Mouse (Mus musculus): ENCODE data around the gene Adamtsl1. TPM values are rescaled to one million over a fixed set of nuclear protein-coding genes. Genes with fewer than 3 reads are reported as not detected.

Gene Adamtsl1
- polyA plus RNA-seq, 1 experiment from 2014 or later, result 12.5 TPM

DNA sequence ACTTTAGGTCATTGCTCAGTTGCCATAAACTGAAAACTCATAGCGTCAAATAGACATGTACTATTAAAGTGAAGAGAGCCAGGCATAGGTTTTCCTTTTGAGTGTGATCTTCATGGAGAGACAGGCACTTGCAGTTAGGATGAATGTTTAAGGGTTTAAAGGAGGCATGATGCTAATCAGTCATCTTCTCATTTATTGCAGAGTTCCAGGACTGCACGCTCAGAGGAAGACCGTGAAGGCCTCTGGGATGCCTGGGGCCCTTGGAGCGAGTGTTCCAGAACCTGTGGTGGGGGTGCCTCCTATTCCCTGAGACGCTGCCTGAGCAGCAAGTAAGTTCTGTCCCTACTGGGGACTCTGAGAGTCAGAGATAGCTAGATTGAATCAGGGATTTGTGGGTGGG lies 573.5 kb downstream of the Adamtsl1 start:
- Histone ChIP-seq H3K27me3 (replicated peaks; ENCODE audit: control insufficient read depth, insufficient read depth, low read length) (no peaks in the 10 kb centered on the region), H3K9me3 (ENCODE audit: control insufficient read depth, low read length) (no peaks in the 10 kb centered on the region), H3K4me3 (ENCODE audit: low read length) (no peak overlapping the region), H3K27ac (ENCODE audit: low read depth, low read length) (no peak overlapping the region), H3K9ac (ENCODE audit: low read depth, low read length) (no peak overlapping the region), H3K4me2 (ENCODE audit: low read length) (no peak overlapping the region), H3K36me3 (ENCODE audit: control insufficient read depth, insufficient read depth, low read length) (no peaks in the 10 kb centered on the region), H3K4me1 (ENCODE audit: control insufficient read depth, insufficient read depth, low read depth, low read length) (no peaks in the 10 kb centered on the region)
- ATAC-seq, result no peak
- WGBS, result 88% methylated on average over 5 of the region's 5 CpGs

DNA sequence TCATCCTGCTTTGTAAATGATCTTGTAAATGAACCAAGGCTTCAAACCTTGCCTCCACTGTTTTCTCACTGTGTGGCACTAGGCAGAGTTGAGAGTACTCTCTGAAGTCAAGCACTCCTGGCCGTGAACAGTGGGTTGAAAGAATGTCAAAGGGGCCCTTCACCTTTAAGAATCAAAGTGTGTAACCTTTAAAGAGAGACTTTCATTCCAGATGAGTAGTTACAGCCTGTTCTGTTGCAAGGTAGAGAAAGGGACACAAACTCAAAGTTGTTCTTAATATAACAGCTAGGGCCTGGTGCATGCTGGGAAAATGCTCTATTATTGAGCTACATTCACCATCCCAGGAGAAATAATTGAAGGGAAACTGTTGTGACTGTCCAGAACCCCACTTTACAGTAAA lies 589.2 kb downstream of the Adamtsl1 start:
- H3K4me1 ChIP-seq (ENCODE audit: control insufficient read depth, insufficient read depth, low read depth, low read length), result no peaks in the 10 kb centered on the region
- no peak overlapping the region for H3K4me2 ChIP-seq (ENCODE audit: low read length)
- no peaks in the 10 kb centered on the region for H3K27me3 ChIP-seq (replicated peaks; ENCODE audit: control insufficient read depth, insufficient read depth, low read length)
- H3K27ac ChIP-seq (ENCODE audit: low read depth, low read length), result no peak overlapping the region
- H3K9me3 ChIP-seq (ENCODE audit: control insufficient read depth, low read length), result no peaks in the 10 kb centered on the region
- WGBS, result 73% methylated on average over 1 of the region's 1 CpGs
- no peak overlapping the region for H3K9ac ChIP-seq (ENCODE audit: low read depth, low read length)
- no peak for ATAC-seq
- no peak overlapping the region for H3K4me3 ChIP-seq (ENCODE audit: low read length)
- H3K36me3 ChIP-seq (ENCODE audit: control insufficient read depth, insufficient read depth, low read length), result no peaks in the 10 kb centered on the region

DNA sequence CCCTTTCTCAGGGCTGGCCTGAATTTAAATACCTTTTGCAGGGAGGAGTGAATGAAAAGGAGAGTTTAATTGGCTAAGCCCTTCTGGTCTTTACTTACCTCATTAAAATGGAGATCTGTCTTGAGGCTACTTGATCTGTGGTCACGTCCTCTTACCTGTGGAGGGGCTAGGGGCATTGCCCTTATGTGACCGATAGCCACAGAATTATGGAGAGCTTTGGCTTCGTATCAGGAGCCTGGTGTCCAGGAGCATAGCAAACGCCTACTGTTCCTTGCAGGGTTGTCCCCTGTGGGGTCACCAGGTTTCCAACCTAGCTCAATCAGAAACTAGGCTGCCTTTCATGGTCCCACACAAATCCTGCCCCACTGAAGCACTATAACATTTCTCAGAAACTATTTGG lies 594.4 kb downstream of the Adamtsl1 start:
- ATAC-seq, result no peak
- 85% methylated on average over 4 of the region's 4 CpGs for whole genome bisulfite sequencing

DNA sequence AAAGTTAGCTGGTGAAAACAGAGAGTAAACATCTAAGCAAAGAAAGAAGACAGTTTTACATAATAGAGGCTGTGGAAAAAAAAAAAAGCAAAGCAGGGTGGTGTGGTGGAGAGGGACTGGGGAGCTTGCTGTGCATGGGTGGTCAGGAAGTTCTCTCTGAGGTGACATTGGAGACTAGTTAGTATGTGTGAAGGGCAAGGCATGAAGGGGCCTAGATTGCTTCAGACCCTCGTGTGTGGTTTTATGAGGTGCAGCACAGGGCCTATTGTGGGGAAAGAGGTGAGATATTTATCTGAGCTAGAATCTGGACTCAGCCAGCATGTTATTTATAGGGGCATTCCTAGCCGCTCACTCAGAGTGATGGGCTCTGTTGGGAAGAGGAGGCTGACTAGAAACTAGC lies 605.1 kb downstream of the Adamtsl1 start:
- Histone ChIP-seq H3K4me1 (ENCODE audit: control insufficient read depth, insufficient read depth, low read depth, low read length) (no peaks in the 10 kb centered on the region), H3K27ac (ENCODE audit: low read depth, low read length) (no peak overlapping the region), H3K4me2 (ENCODE audit: low read length) (no peak overlapping the region), H3K36me3 (ENCODE audit: control insufficient read depth, insufficient read depth, low read length) (no peaks in the 10 kb centered on the region), H3K4me3 (ENCODE audit: low read length) (no peak overlapping the region), H3K27me3 (replicated peaks; ENCODE audit: control insufficient read depth, insufficient read depth, low read length) (no peaks in the 10 kb centered on the region), H3K9ac (ENCODE audit: low read depth, low read length) (no peak overlapping the region), H3K9me3 (ENCODE audit: control insufficient read depth, low read length) (no peaks in the 10 kb centered on the region)
- 64% methylated on average over 2 of the region's 2 CpGs for WGBS
- ATAC-seq, result no peak

More for the DNA sequence above, 594.4 kb downstream of the Adamtsl1 start:
- Histone ChIP-seq H3K36me3 (ENCODE audit: control insufficient read depth, insufficient read depth, low read length) (no peaks in the 10 kb centered on the region), H3K27ac (ENCODE audit: low read depth, low read length) (no peak overlapping the region), H3K4me2 (ENCODE audit: low read length) (no peak overlapping the region), H3K9ac (ENCODE audit: low read depth, low read length) (no peak overlapping the region), H3K4me1 (ENCODE audit: control insufficient read depth, insufficient read depth, low read depth, low read length) (no peaks in the 10 kb centered on the region), H3K9me3 (ENCODE audit: control insufficient read depth, low read length) (no peaks in the 10 kb centered on the region), H3K4me3 (ENCODE audit: low read length) (no peak overlapping the region), H3K27me3 (replicated peaks; ENCODE audit: control insufficient read depth, insufficient read depth, low read length) (no peaks in the 10 kb centered on the region)

DNA sequence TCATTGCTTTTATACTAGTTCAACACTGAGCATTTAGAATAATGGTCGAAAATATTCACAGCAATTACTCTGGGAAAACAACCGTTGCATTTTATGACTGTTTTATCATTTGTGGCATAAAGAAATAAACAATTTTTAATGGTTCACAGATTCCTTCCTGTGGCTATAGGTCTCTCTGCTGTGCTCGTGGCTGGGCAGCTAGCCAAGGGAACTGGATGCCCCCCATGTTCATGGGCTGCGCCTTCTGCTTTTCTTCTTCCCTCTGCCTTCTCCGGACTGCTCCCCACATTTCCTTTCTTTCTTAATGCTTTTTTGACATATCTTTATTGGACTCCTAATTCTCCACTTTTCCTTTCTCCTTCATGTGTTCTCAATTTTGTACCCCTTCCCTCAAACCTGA lies 608.5 kb downstream of the Adamtsl1 start:
- H3K9me3 ChIP-seq (ENCODE audit: control insufficient read depth, low read length), result no peaks in the 10 kb centered on the region
- H3K27me3 ChIP-seq (replicated peaks; ENCODE audit: control insufficient read depth, insufficient read depth, low read length), result no peaks in the 10 kb centered on the region
- no peak overlapping the region for H3K4me2 ChIP-seq (ENCODE audit: low read length)
- no peak for ATAC-seq
- peaks cover 5% of the 10 kb centered on the region for H3K4me1 ChIP-seq (ENCODE audit: control insufficient read depth, insufficient read depth, low read depth, low read length)
- H3K27ac ChIP-seq (ENCODE audit: low read depth, low read length), result no peak overlapping the region
- no peak overlapping the region for H3K4me3 ChIP-seq (ENCODE audit: low read length)
- H3K36me3 ChIP-seq (ENCODE audit: control insufficient read depth, insufficient read depth, low read length), result no peaks in the 10 kb centered on the region
- WGBS, result 51% methylated on average over 5 of the region's 5 CpGs
- no peak overlapping the region for H3K9ac ChIP-seq (ENCODE audit: low read depth, low read length)

DNA sequence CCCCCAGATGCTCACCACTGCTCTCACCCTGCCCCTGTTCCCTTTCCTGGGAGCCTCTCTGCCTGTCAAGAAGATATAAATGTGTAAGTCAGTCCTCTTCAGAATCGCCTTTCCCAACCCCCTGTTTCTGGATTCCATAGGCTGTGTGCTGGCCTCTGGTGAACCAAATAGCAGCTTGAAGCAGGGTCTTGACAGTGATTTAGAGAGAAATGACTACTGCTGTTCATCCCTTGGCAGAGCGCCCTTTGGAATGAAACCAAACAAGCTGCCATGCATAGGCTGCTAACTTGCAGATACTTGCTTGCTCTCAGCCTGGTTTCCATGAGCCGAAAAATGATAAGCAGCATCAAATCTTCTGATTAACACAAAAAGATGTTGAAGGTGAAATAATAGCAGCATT lies 610.4 kb downstream of the Adamtsl1 start:
- Histone ChIP-seq H3K4me1 (ENCODE audit: control insufficient read depth, insufficient read depth, low read depth, low read length) (peaks cover 5% of the 10 kb centered on the region), H3K27me3 (replicated peaks; ENCODE audit: control insufficient read depth, insufficient read depth, low read length) (no peaks in the 10 kb centered on the region), H3K4me2 (ENCODE audit: low read length) (no peak overlapping the region), H3K9ac (ENCODE audit: low read depth, low read length) (no peak overlapping the region), H3K9me3 (ENCODE audit: control insufficient read depth, low read length) (no peaks in the 10 kb centered on the region), H3K4me3 (ENCODE audit: low read length) (no peak overlapping the region), H3K36me3 (ENCODE audit: control insufficient read depth, insufficient read depth, low read length) (no peaks in the 10 kb centered on the region), H3K27ac (ENCODE audit: low read depth, low read length) (no peak overlapping the region)
- ATAC-seq, result peak; percentile 77
- WGBS, result 42% methylated on average over 3 of the region's 3 CpGs

DNA sequence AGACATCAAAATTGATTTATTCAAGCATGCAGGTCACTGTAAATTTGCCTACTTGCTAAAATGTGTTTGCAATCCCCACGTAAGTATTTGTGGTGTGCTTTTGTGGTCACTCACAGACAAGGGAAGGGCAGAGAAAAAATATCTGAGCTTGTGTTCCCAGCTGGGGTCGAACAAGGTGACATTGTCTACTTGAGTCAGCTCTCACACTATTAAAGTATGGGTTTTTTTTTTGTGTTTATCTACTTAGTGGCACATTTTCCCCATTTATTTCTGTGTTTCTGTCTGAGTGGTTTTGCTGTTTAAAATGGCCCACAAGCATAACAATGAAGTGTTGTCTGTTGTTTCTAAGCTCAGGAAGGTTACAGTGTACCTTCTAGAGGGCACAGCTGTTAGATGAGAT lies 612.7 kb downstream of the Adamtsl1 start:
- no peak overlapping the region for H3K9ac ChIP-seq (ENCODE audit: low read depth, low read length)
- no peaks in the 10 kb centered on the region for H3K36me3 ChIP-seq (ENCODE audit: control insufficient read depth, insufficient read depth, low read length)
- no peaks in the 10 kb centered on the region for H3K27me3 ChIP-seq (replicated peaks; ENCODE audit: control insufficient read depth, insufficient read depth, low read length)
- H3K4me1 ChIP-seq (ENCODE audit: control insufficient read depth, insufficient read depth, low read depth, low read length), result peaks cover 5% of the 10 kb centered on the region
- H3K4me3 ChIP-seq (ENCODE audit: low read length), result no peak overlapping the region
- no peaks in the 10 kb centered on the region for H3K9me3 ChIP-seq (ENCODE audit: control insufficient read depth, low read length)
- ATAC-seq, result no peak
- no peak overlapping the region for H3K27ac ChIP-seq (ENCODE audit: low read depth, low read length)
- no peak overlapping the region for H3K4me2 ChIP-seq (ENCODE audit: low read length)
- WGBS, result 90% methylated on average over 2 of the region's 2 CpGs

DNA sequence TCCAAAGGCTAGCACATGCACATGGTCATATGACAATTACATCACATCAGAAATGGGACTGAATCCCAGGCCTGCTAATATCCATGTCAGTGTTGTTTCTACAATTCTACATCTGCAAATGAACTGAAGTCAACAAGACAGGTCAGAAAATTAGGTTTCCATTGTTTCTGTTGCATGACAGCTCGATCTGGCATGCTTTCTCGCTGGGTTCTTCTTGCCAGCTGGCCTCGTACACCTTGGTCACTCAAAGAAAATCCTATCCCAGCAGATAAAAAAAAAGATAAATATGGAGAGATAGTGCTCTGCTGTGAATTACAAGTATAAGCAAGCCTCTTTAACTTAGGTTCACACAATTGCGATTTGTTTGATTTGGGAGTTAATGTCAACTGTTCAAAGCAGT lies 644.6 kb downstream of the Adamtsl1 start:
- Histone ChIP-seq H3K4me1 (ENCODE audit: control insufficient read depth, insufficient read depth, low read depth, low read length) (no peaks in the 10 kb centered on the region), H3K9ac (ENCODE audit: low read depth, low read length) (no peak overlapping the region), H3K36me3 (ENCODE audit: control insufficient read depth, insufficient read depth, low read length) (no peaks in the 10 kb centered on the region), H3K9me3 (ENCODE audit: control insufficient read depth, low read length) (no peaks in the 10 kb centered on the region), H3K4me2 (ENCODE audit: low read length) (no peak overlapping the region), H3K27ac (ENCODE audit: low read depth, low read length) (no peak overlapping the region), H3K4me3 (ENCODE audit: low read length) (no peak overlapping the region), H3K27me3 (replicated peaks; ENCODE audit: control insufficient read depth, insufficient read depth, low read length) (no peaks in the 10 kb centered on the region)
- WGBS, result 86% methylated on average over 4 of the region's 4 CpGs
- no peak for ATAC-seq

DNA sequence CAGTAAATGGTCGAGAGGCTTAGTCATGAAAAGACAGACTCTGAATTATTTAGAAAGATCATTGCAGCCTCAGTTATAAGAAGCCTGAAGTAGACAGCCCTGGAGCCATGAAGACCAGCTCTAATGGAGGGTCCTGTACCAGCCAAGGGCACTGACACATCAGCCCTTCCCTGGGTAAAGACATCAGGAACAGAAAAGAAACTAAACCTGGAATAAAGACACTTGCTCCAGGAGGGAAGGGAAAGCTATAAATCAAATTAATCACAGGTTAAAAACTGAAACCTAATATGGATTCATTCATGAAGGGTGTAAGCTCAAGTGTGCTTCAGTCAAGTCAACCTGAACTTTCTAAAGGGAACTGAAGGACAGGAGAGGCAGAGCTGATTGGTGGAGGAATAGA lies 645.4 kb downstream of the Adamtsl1 start:
- 76% methylated on average over 1 of the region's 1 CpGs for WGBS
- Histone ChIP-seq H3K27ac (ENCODE audit: low read depth, low read length) (no peak overlapping the region), H3K9ac (ENCODE audit: low read depth, low read length) (no peak overlapping the region), H3K9me3 (ENCODE audit: control insufficient read depth, low read length) (no peaks in the 10 kb centered on the region), H3K4me1 (ENCODE audit: control insufficient read depth, insufficient read depth, low read depth, low read length) (no peaks in the 10 kb centered on the region), H3K4me2 (ENCODE audit: low read length) (no peak overlapping the region), H3K27me3 (replicated peaks; ENCODE audit: control insufficient read depth, insufficient read depth, low read length) (no peaks in the 10 kb centered on the region), H3K36me3 (ENCODE audit: control insufficient read depth, insufficient read depth, low read length) (no peaks in the 10 kb centered on the region), H3K4me3 (ENCODE audit: low read length) (no peak overlapping the region)
- no peak for ATAC-seq

DNA sequence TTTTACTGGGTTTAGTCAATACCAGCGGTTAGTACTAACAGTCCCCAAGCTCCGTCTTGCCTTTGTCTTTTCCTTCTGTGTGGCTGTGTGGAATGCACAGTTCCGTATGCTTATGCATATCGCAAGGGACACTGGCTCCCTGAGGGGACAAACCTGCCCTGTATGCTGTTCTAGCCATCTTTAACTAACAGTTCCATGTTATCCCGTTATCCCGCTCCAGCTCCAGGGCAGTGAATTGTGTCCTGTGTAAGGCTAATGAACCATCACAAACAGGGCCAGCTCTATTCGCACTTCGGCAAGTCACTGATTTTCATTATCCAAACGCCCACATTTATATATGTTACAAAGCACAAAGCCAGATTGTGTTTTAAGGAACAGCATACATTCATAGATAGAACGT lies 656.8 kb downstream of the Adamtsl1 start:
- WGBS, result 48% methylated on average over 10 of the region's 10 CpGs
- no peaks in the 10 kb centered on the region for H3K36me3 ChIP-seq (ENCODE audit: control insufficient read depth, insufficient read depth, low read length)
- no peaks in the 10 kb centered on the region for H3K27me3 ChIP-seq (replicated peaks; ENCODE audit: control insufficient read depth, insufficient read depth, low read length)
- no peak overlapping the region for H3K9ac ChIP-seq (ENCODE audit: low read depth, low read length)
- peak overlapping the region; percentile 19 for H3K4me2 ChIP-seq (ENCODE audit: low read length)
- no peak overlapping the region for H3K4me3 ChIP-seq (ENCODE audit: low read length)
- peak; percentile 34; the same call in 1 of the 2 replicates for ATAC-seq
- H3K9me3 ChIP-seq (ENCODE audit: control insufficient read depth, low read length), result no peaks in the 10 kb centered on the region
- no peak overlapping the region for H3K27ac ChIP-seq (ENCODE audit: low read depth, low read length)
- H3K4me1 ChIP-seq (ENCODE audit: control insufficient read depth, insufficient read depth, low read depth, low read length), result no peaks in the 10 kb centered on the region; the same call in 1 of the 2 replicates
